Mouse (Mus musculus): ENCODE measurements around the gene Cdk2ap2.

The Cdk2ap2 gene

DNA sequence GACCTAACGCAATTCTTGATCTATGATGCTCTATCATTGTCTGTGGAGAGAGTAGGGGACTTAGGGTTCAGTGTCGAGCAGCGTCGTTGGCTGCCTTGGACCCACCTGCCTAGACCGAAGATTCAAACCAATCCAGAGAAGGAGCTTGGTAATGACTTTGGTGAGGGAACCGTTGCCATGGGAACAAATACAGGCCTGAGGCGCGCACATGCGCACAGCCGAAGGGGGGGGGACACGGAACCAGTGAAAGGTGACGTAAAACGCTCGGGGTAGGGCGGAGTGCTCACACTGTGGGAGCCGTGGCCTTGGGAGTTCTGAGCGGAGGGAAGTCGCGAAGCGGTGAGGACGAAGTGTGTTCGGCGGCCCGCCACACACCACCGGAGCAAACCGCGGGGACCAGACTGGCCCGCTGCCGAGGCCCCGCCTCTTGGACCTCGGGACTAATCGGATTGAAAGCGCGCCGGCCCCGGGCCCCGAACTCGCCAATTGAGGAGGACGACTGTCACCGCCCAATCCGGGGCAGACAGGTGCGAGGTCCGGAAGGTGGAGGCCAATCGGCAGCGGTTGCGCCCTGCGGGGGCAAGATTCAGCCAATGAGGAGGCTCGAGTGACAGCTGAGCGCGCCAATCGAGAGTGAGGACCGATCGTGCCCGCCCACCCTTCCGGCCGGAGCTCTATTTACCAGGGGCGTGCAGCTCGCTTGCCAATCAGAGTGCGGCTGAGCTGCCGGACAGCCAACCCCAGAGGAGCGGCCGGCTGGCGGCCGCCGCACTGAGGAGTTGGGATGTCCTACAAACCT, at the start of gene Cdk2ap2:
Gene Cdk2ap2, plus strand, starts transcription at position 541 of the 799 bp plus-strand sequence.
- WGBS, result under 1% methylated on average over 65 of the region's 65 CpGs

DNA sequence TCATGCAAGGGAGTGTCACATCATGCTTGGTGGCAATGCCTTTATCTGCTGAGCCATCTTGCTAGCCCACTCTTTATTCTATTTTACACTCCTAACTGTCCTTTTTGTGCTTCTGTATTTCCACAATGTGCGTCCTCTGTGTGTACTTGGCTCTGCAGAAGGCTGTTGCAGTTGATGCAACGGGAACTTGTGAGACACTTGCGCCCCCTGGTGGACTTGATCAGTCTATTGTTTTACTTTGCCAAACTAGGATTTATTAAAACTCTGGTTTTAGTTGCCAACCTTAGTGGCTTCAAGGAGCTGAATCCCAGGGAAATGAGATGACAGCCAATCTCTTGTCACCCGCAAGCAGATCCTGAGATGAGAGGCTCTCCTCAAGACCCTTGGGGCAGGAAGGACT, 49.1 kb upstream of the Cdk2ap2 start:
- 12% methylated on average over 4 of the region's 4 CpGs for WGBS

DNA sequence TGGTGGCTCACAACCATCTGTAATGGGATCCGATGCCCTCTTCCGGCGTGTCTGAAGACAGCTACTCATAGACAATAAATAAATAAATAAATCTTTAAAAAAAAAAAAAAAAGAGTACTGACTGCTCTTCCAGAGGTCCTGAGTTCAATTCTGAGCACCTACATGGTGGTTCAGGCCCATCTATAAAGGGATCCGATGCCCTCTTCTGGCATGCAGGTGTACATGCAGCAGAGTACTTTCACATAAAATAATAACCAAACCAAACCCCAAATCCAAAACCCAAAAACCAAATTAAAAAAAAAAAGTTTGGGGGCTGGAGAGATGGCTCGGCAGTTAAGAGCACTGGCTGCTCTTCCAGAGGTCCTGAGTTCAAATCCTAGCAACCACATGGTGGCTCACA, 47.9 kb upstream of the Cdk2ap2 start:
- 89% methylated on average over 5 of the region's 5 CpGs for WGBS

DNA sequence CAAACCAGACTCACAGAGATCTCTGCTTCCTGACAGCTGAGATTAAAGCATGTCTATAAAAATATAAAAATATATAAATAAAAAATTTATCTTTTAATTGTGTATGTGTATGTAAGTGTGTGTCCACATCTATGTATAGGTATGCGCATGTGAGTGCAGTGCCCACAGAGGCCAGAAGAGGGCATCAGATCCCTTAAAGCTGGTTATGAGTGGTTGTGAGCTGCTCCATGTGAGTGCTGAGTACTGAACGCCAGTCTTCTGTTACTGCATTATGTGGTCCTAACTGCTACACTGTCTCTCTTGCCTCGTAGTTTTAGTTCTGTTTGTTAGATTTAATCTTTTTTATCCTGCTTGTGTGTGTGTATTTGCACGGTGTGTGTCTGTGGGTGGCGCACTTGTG, 46.0 kb upstream of the Cdk2ap2 start:
- WGBS, result 92% methylated on average over 5 of the region's 5 CpGs

DNA sequence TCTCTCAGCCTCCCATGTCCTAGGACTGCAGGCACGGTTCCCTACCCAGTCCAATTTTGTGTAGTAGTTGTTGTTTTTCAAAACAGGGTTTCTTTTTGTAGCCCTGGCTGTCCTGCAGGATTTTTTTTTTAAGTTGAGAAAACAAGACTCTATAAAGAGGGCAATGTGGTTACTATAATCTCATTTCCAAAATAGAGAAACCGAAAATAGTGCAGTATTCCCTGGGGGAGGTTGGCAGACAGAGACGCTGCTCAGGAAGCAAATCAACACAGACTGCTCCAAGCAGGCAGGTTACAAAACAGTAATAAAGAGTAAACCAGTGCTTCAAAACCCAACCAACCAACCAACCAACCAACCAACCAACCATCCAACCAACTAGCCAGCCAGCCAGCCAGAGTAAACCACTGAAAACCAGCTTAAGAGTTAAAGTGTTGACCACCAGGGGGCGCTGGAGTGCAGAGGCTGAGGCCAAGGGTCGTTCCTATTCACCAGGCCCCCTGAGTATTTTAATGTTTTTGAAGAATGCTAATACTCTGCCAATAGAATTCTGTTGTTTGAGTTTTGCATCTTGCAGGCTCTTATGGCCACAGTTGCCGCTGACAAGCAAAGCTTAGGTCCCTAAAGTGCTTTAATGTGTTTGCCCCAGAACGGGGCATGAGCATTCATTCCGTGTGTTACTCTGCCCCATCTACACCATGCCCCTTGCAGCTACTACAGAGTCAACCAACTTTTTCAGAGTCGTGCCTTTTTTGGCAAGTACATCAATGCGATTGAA, 45.1 kb upstream of the Cdk2ap2 start:
- WGBS, result 41% methylated on average over 10 of the region's 10 CpGs

DNA sequence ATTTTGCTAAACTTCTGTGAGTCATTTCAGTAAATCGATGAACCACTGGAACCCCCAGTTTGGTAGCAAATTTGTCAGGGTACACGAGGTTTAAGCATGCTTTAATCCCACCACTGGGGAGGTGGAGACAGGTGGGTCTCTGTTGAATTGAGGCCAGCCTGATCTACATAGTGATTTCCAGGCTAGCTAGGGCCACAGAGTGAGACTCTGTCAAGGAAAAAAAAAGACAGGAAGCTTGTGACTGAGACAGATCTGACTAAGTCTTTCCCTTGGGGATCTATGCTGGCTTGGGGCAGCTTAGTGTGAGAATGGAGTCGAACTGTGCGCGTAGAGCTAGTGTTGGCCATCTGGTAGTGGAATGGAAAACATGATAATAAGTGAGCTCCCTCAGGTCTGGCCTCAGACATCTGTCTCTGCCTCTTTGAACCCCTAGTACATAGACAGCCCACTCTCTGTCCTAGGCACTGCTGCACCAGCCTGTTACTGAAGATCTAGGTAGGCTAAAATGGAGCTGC, 44.4 kb upstream of the Cdk2ap2 start:
- WGBS, result 67% methylated on average over 5 of the region's 5 CpGs

DNA sequence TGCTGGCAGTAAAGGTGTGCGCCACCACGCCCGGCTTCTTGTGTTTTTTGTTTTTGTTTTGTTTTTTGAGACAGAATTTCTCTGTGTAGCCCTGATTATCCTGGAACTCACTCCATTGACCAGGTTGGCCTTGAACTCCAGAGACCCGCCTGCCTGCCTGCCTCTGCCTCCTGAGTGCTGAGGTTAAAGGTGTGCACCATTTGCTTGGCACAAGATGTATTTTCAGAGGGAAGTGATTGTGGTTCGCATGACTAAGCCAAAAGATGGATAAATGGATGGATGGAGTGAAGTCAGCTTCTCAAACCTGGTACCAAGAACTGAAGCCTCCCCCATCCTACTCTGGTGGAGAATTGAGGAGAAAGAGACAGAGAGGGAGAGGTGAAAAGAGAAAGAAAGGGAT, 42.4 kb upstream of the Cdk2ap2 start:
- WGBS, result 93% methylated on average over 5 of the region's 5 CpGs

DNA sequence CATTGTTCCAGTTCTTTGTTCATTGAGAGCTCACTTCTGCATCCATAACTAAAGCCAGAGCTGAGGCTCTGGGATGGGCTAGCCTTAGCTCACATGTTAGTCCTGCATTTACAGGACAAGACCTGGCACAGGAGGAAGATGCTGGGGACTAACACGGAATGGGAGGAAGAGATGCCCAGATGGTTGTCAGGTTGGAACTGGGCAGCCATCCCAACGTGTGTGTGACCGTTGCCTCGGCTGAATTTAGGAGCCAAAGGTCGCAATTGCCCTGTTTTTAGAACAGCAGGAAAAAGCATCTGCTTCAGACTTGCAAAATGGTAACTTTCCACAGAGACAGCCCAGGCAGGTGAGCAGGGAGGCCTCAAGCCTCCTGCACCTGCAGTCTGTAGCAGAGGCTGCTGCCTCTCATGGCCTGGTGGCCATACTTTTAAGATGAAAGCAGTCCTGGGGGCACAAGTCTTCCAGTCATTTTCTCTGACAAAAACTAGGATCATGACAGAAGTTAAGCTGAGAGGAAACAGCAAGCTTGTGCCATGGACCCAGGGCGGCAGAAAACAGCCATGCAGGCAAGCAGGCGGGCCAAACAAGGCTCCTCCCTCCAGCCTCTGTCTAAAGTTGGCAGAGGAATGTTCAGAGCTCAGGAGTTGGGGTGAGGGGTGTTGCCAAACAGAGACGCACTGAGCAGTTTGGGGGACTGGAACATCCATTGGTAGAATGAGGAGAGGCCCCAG, 41.6 kb upstream of the Cdk2ap2 start:
- 75% methylated on average over 8 of the region's 8 CpGs for whole genome bisulfite sequencing

DNA sequence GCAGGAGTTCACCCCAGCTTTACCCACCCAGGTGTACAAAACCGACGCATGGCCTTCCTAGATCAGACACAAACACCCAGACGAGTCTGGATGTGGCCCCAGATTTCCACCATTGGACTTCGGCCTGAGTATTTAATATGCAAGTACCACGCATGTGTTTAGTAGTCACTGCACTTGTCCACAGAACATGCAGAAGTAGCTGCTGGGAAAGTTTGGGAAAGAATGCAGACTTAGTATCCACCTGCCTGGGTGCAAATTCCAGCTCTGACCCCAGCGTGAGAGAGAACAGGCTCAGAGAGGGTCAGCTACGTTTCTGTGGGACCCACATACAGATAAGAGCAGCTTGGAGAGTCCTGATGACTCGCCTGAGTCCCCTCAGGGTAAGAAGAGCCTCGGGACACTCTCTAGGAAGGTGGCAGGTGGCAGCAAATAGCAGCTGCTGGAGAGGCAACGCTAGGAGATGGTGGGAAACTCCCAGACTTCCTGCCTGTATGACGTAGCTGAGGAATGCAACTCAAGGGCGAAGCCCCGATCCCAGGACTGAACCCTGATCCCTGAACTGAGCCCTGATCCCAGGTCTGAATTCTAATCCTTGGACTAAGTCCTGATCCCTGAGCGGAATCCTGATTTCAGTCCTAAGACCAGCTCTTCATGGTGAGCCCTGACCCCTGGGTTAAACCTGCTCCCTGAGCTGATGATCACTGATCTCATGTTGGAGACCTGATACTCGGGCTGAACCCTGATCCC, 40.9 kb upstream of the Cdk2ap2 start:
- WGBS, result 75% methylated on average over 15 of the region's 15 CpGs

DNA sequence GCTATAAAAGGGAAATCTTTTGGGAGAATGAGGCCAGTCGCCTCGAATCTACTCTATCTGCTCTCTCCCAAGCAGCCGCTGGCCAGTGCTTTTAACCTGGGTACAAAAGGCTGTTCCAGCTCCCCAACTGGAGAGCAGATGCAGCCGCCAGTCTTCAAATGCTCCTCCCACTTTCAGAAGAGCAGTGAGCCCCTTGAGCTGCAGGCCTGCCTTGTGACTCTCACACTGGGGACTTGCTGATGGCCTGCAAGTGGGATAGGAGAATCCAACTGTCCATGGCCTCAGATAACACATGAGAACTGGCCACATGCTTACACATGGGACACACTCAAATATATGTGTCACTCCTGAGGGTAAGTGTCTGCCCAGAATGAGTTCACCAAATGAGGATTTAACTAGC, 40.3 kb upstream of the Cdk2ap2 start:
- WGBS, result 75% methylated on average over 4 of the region's 4 CpGs

DNA sequence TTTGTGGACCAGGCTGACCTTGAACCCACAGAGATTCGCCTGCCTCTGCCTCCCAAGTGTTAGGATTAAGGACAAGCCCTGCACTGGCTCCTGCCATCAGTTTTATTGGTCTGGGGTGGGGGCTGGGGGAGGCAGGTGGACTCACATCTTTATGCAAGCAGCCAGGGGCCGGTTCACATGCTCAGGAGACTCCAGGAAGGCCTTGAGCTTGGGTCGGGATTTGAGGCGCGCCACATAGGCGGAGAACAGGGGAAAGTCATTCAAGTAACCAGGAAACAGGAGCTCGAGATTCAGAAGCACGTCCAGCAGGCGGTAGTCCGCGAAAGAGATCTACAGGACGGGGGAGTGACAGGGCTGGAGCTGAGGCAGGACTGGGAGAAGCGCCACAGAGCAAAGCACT, 39.6 kb upstream of the Cdk2ap2 start:
- 91% methylated on average over 13 of the region's 13 CpGs for WGBS

DNA sequence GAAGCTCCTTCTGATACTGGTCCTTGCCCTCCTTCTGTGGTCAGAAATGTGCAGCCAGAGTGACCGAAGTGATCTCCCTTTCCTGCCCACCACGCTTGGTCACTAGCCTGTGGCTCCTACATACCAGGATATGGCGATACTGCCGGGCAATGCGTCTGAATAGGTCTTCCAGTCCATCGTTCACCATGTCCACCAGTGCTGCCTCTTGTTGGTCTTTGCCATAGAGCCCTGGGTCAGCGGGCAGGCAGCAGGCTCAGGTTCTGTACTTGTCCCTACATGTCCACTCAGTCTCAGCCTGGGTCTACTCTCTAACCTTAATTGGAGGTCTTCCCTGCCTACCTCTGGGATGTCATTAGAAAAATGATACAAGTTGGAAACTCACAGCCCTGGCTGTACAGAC, 39.0 kb upstream of the Cdk2ap2 start:
- 96% methylated on average over 7 of the region's 7 CpGs for WGBS

DNA sequence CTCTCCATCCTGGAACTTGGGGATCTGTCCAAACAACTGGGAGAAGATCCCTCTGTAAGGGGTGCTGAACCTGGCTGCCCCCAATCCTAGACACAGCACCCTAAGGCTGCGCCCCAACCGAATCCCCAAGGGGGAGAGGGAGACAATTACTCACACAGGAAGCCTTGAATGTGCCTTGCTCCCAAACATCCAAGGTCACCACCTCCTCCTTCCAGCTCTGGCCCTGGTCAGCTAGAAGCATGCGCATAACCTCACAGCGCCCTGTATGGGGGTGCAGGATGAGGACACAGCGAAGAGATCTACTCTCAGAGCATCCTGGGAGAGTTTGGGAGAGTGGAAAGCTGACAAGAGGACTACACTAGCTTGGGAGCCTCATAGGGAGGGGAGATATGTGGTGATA, 38.4 kb upstream of the Cdk2ap2 start:
- 93% methylated on average over 5 of the region's 5 CpGs for WGBS

DNA sequence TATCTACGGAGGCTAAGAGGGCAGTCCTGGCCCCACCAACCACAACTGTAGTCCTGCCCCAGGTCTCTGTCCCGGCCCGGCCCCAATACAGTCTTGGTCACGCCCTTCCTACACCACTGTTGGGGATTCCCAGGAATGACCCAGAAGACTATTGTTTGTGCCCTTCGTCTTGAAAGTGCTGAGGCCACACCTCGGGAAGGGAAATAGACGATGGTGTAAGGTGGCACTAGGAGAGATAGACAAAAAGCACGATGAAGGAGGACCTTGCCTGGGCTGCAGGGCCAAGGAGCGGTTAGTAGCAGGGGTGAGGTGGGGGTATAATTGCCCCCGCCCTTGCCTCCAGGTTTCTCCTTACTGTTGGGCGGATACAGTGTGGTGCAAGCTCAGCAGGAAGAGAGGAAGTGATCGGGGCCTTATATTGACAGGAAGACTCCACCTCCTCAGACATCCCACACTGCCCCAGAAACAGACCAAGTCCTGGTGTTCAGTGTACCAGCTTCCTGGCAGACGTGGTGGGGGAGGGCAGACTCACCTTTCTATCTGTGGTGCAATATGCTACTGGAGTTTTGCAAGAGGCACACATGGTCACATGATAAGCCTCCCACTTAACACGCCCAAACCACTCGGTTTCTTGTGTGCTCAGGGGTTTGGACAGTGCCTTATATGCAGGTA, 37.8 kb upstream of the Cdk2ap2 start, which contains the start of gene Gstp3:
Gene Gstp3, minus strand, starts transcription at position 501 of the 672 bp plus-strand sequence.
- WGBS, result 79% methylated on average over 15 of the region's 15 CpGs

DNA sequence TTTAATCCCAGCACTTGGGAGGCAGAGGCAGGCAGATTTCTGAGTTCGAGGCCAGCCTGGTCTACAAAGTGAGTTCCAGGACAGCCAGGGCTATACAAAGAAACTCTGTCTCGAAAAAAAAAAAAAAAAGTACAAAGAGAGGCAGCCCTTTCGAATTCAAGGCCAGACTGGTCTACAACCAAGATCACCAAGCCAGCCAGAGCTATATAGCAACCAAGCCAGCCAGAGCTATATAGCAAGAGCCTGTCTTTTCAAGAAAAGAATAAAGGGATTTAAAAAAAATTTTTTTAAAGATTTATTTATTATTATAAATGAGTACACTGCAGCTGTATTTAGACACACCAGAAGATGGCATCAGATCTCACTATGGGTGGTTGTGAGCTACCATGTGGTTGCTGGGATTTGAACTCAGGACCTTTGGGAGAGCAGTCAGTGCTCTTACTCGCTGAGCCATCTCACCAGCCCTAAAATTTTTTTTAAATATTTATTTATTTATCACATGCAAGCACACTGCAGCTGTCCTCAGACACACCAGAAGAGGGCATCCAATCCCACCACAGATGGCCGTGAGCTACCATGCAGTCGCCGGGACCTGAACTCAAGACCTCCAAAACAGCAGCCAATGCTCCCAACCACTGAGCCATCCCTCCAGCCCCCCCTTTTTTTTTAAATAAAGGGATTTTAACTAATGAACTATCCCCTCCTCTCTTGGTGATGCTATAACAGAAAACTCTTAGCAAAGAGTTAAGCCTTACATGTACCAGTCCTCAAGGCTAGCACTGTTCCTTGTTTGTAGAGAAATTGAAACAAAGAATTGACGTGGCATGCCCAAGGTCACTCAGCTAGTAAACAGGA, 36.7 kb upstream of the Cdk2ap2 start:
- WGBS, result 92% methylated on average over 8 of the region's 8 CpGs

DNA sequence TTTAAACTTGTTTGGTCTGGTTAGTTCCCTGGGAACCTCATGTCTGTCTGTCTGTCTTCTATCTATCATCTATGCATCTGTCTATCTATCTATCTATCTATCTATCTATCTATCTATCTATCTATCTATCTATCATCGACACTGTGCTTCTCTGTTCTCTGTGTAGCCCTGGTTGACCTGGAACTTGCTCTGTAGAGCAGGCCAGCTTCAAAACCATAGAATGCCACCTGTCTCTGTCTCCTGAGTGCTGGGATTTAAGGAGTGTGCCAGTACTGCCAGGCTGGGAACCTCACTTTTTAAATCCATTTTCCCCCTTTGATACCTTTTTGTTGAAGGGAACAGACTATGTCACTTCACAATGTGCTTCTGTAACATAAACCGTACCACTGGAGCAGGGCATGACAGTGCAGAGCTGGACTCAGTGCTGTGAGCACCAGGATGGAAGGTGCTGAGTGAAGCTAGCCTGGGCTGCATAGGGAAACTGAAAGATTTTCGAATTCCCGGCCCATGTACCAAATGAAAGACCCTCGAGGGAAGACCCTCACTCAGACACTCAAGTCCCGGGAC, 36.0 kb upstream of the Cdk2ap2 start:
- WGBS, result 94% methylated on average over 6 of the region's 6 CpGs

DNA sequence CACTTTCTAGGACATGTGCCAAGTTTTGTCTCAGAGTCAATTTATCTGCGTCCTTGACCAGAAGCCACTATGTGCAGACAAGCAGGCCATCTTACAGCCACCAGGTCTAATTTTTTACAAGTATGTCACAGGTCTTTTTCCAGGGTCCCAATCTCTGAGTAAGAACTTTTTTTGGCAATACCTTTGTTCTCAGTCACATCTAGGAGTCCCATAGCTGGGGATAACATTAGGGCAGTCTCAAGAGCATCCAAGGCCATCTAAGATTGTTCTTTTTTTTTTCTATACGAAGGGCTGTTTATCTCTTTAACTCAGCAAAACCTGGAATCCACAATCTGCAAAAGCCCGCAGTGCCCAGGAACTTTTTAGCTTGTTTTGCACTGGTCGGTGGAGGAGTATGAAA, 33.6 kb upstream of the Cdk2ap2 start:
- WGBS, result 78% methylated on average over 4 of the region's 4 CpGs

DNA sequence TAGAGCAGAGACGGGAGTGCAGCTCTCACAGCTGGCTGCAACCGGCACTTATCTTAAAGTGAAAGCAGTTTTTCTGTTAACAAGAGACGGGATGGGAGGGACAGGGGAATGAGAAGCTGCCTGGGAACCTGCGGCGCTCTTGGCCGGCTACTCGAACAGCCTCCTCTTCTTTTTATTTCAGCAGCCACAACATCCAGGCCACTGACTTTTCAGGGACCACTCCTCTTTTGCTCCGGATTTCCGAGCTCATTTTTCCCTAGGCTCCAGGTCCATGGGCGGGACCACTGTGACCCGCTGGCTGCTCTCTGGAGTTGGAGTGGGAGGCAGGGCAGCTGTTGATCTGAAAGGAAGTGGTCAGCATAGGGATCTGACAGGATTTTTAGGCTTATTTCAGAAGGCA, 32.5 kb upstream of the Cdk2ap2 start:
- WGBS, result 25% methylated on average over 7 of the region's 11 CpGs

DNA sequence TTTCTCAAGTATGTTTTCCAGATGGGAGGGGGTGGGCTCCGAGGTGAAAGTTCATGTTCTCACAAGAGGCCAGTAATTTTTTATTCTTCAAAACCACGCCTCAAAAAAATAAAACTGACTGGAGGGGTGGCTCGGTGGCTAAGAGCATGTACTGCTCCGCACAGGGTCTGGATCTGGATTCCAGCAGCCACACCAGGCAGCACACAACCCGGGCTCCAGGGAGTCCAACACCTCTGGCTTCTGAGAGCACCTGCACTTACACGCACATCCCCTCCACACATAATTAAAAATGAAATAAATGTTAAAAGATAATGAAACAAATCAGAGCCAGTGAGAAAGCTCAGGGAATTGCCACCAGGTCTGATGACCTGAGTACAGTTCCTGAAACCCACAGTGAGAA, 30.7 kb upstream of the Cdk2ap2 start:
- WGBS, result 72% methylated on average over 6 of the region's 6 CpGs

DNA sequence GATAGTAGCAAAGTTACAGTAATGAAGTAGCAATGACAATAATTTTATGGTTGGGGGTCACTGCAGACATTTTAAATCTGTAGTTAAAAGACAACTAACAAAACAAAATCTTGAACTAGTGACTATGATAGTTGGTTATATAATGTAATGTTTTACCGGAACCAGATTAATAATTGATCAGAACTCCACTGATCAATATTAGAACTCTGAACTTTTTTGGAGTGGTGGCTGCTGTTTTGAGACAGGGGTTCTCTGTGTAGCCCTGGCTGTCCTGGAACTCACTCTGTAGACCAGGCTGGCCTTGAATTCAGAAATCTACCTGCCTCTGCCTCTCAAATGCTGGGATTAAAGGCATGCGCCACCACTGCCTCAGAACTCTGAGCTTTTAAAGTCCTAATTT, 28.7 kb upstream of the Cdk2ap2 start:
- 99% methylated on average over 2 of the region's 2 CpGs for WGBS
